Mouse (Mus musculus): ENCODE results near the gene Slc19a2. TPM values are rescaled to one million over a fixed set of nuclear protein-coding genes. Genes with fewer than 3 reads are reported as not detected.

The Slc19a2 gene
- polyA plus RNA-seq, 1 experiment from 2014 or later: 8.0 TPM

DNA sequence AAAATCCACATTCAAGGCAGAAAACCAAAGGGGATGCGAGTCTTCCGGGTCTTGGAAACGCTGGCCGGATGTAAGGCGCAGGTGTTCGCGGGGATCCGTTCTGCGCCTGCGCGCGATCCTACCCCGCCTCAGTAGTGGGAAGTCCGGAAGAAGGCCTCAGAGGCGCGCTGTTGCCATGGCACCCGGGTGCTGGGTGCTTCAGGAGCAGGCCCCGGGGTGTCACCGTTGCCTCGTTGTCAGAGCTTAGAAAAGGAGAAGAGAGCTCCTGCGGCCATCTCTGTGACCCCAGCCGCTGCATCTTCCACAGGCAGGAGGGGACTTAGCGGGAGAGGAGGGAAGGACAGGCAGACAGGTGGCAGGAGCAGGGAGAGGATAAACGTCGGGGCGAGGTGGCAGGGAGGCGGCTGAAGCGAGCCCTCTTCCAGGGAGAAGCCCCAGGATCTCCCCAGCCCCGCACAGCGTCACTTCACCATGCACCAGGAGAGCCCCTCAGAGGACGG is 26.7 kb downstream of the Slc19a2 start, which contains the start of gene Ccdc181:
Ccdc181 (plus strand) TSS at position 131 of the 500 bp plus-strand sequence.
- peak; percentile 100 for ATAC-seq
- WGBS: under 1% methylated on average over 30 of the region's 31 CpGs

DNA sequence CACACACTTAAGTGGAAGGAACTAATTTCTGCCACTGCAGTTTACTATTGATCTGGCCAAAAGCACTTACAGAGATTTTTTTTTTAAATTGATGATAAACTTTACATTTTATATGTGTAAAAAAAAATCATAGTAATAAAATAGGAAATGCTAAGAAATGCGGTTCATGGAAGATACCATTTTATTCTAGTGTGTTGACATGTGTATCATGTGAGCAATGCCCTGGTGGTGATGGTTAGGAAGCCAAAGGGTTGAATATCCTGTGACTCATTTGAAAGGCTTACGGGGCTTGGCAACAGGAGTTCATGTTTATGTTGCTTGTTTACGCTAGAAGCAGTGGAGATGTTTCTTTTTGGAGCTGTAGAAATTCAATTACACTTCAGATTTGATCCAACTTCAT is 27.7 kb downstream of the Slc19a2 start:
- Histone ChIP-seq H3K4me2 (ENCODE audit: low read length) (no peak overlapping the region), H3K36me3 (ENCODE audit: control insufficient read depth, insufficient read depth) (peaks cover 2% of the 10 kb centered on the region; the same call in 1 of the 2 replicates), H3K9me3 (ENCODE audit: control insufficient read depth, low read length) (no peaks in the 10 kb centered on the region), H3K9ac (replicated peaks; ENCODE audit: low read depth, low read length) (no peak overlapping the region), H3K4me1 (replicated peaks; ENCODE audit: control insufficient read depth, insufficient read depth, low read length) (no peaks in the 10 kb centered on the region), H3K27ac (ENCODE audit: low read length) (no peak overlapping the region), H3K4me3 (replicated peaks; ENCODE audit: low read length) (no peak overlapping the region), H3K27me3 (replicated peaks; ENCODE audit: control insufficient read depth, insufficient read depth, low read length) (no peaks in the 10 kb centered on the region)
- WGBS: 86% methylated on average over 3 of the region's 3 CpGs
- no peak for ATAC-seq

More for the DNA sequence above, 26.7 kb downstream of the Slc19a2 start, which contains the start of gene Ccdc181:
- Histone ChIP-seq H3K9me3 (ENCODE audit: control insufficient read depth, low read length) (no peaks in the 10 kb centered on the region), H3K4me2 (ENCODE audit: low read length) (peak within 1 kb of the TSS; percentile 65), H3K4me3 (replicated peaks; ENCODE audit: low read length) (peak within 1 kb of the TSS; percentile 86), H3K36me3 (ENCODE audit: control insufficient read depth, insufficient read depth) (peaks cover under 1% of the 10 kb centered on the region; the same call in 1 of the 2 replicates), H3K27ac (ENCODE audit: low read length) (peak within 1 kb of the TSS; percentile 83), H3K4me1 (replicated peaks; ENCODE audit: control insufficient read depth, insufficient read depth, low read length) (no peaks in the 10 kb centered on the region), H3K9ac (replicated peaks; ENCODE audit: low read depth, low read length) (peak within 1 kb of the TSS; percentile 77), H3K27me3 (replicated peaks; ENCODE audit: control insufficient read depth, insufficient read depth, low read length) (no peaks in the 10 kb centered on the region)

DNA sequence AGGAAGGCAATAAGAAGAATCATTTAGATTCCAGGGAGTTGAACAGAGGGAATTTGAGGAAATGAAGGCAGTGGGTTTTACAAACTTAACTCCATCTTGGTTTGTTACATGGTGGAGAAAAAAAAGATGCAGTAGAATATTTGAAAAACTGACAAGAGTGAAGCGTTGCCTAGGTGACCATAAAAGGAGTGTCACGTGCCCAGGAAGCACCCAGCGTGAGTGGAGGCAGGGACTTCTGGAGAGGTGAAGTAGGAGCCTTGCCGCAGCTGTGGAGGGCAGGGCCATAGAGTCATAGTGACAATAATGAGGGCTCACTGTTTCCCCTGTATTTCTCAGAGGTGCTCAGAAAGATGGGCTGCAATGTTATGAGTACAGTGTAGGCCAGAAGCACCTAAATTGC is 30.5 kb downstream of the Slc19a2 start:
- no peaks in the 10 kb centered on the region for H3K27me3 ChIP-seq (replicated peaks; ENCODE audit: control insufficient read depth, insufficient read depth, low read length)
- peaks cover 2% of the 10 kb centered on the region; the same call in 1 of the 2 replicates for H3K36me3 ChIP-seq (ENCODE audit: control insufficient read depth, insufficient read depth)
- no peak for ATAC-seq
- H3K9me3 ChIP-seq (ENCODE audit: control insufficient read depth, low read length): no peaks in the 10 kb centered on the region
- H3K4me3 ChIP-seq (replicated peaks; ENCODE audit: low read length): no peak overlapping the region
- no peak overlapping the region for H3K27ac ChIP-seq (ENCODE audit: low read length)
- no peak overlapping the region for H3K9ac ChIP-seq (replicated peaks; ENCODE audit: low read depth, low read length)
- no peak overlapping the region for H3K4me2 ChIP-seq (ENCODE audit: low read length)
- no peaks in the 10 kb centered on the region for H3K4me1 ChIP-seq (replicated peaks; ENCODE audit: control insufficient read depth, insufficient read depth, low read length)
- WGBS: 78% methylated on average over 4 of the region's 4 CpGs

DNA sequence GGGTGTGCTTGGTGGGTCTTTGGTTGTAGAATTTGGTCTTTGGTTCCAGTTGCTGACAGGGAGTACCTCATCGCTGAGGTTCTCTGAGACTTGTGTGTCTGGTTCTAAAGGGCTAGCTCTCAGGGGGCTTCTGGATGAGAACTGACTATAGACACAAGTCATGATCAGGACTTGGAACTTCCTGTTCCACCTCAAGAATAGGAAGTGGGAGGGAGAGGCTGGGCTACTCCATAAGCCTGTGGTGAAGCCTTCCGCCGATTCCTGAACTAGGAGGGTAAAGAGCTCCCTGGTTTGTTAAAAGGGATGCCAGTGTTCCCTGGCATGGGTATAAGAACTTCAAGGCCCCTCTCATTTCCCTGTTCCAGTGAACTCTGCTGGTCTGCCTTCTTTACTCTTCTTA is 35.2 kb downstream of the Slc19a2 start:
- no peaks in the 10 kb centered on the region for H3K9me3 ChIP-seq (ENCODE audit: control insufficient read depth, low read length)
- H3K27me3 ChIP-seq (replicated peaks; ENCODE audit: control insufficient read depth, insufficient read depth, low read length): no peaks in the 10 kb centered on the region
- no peaks in the 10 kb centered on the region for H3K4me1 ChIP-seq (replicated peaks; ENCODE audit: control insufficient read depth, insufficient read depth, low read length)
- no peak overlapping the region for H3K27ac ChIP-seq (ENCODE audit: low read length)
- H3K4me2 ChIP-seq (ENCODE audit: low read length): no peak overlapping the region
- WGBS: 96% methylated on average over 3 of the region's 3 CpGs
- H3K9ac ChIP-seq (replicated peaks; ENCODE audit: low read depth, low read length): no peak overlapping the region
- H3K4me3 ChIP-seq (replicated peaks; ENCODE audit: low read length): no peak overlapping the region
- H3K36me3 ChIP-seq (ENCODE audit: control insufficient read depth, insufficient read depth): peaks cover 5% of the 10 kb centered on the region; the same call in 1 of the 2 replicates
- ATAC-seq: no peak

DNA sequence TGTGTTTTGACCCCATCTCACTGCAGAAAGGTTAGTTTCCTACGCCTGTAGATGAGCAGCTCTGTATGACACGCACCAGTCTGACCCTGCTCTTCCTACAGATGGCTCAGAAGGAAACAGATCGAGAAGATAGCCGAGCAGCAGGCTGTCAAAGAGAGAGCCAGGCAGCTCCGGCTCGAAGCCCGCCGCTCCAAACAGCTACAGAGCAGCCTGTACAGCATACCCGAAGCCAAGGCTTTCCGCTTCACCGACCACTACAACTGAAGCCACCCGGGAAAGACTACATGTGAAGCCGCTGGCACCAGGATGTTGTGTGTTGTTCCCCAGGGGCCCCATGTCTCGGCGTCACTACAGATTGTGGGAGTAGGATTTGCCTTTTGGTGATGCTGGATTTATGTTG is 38.6 kb downstream of the Slc19a2 start:
- peak; percentile 75; the same call in 1 of the 2 replicates for ATAC-seq
- Histone ChIP-seq H3K4me2 (ENCODE audit: low read length) (no peak overlapping the region), H3K36me3 (ENCODE audit: control insufficient read depth, insufficient read depth) (peaks cover 18% of the 10 kb centered on the region), H3K9me3 (ENCODE audit: control insufficient read depth, low read length) (no peaks in the 10 kb centered on the region), H3K9ac (replicated peaks; ENCODE audit: low read depth, low read length) (no peak overlapping the region), H3K27me3 (replicated peaks; ENCODE audit: control insufficient read depth, insufficient read depth, low read length) (no peaks in the 10 kb centered on the region), H3K27ac (ENCODE audit: low read length) (no peak overlapping the region), H3K4me3 (replicated peaks; ENCODE audit: low read length) (no peak overlapping the region), H3K4me1 (replicated peaks; ENCODE audit: control insufficient read depth, insufficient read depth, low read length) (no peaks in the 10 kb centered on the region)
- WGBS: 54% methylated on average over 15 of the region's 15 CpGs

DNA sequence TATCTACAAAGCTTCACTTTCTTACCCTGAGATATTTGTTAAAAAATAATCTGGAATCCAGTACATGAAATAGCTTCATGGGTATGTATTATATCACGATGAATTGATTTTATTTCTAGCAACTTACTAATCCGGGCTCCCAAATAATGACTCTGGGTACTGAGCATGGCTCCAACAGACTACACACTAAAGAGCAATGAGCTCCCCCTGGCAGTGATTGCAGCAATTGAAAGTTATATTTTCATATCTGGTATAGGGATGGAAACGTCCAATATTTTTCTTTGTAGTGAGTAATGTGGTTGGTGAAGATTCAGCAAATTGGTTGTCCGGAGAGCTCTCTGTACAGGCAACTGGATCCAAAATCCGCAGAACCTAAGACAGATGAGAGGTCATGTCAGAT is 43.2 kb downstream of the Slc19a2 start:
- no peak for ATAC-seq
- H3K27me3 ChIP-seq (replicated peaks; ENCODE audit: control insufficient read depth, insufficient read depth, low read length): no peaks in the 10 kb centered on the region
- peaks cover 35% of the 10 kb centered on the region for H3K36me3 ChIP-seq (ENCODE audit: control insufficient read depth, insufficient read depth)
- H3K27ac ChIP-seq (ENCODE audit: low read length): no peak overlapping the region
- H3K9me3 ChIP-seq (ENCODE audit: control insufficient read depth, low read length): no peaks in the 10 kb centered on the region
- H3K4me3 ChIP-seq (replicated peaks; ENCODE audit: low read length): no peak overlapping the region
- H3K4me2 ChIP-seq (ENCODE audit: low read length): no peak overlapping the region
- 89% methylated on average over 5 of the region's 5 CpGs for whole genome bisulfite sequencing
- no peaks in the 10 kb centered on the region for H3K4me1 ChIP-seq (replicated peaks; ENCODE audit: control insufficient read depth, insufficient read depth, low read length)
- H3K9ac ChIP-seq (replicated peaks; ENCODE audit: low read depth, low read length): no peak overlapping the region

DNA sequence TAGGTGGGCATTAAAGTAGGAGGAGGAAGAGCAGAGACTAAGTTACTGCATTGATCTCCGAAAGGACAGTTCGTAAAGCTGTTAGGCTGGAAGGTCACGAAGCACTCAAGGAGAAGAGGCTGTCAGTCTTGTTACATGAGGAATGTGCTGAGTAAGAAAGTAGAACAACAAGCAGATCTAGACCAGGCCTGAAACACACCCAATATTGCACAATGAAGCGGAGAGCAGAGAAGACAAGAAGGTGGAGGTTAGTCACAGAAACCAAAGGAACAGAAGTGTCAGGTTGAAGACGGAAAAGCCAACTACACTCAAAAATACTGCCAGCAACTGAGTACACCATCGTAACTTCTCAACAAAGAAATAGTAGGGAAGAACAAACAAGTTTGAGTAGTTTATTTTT is 45.2 kb downstream of the Slc19a2 start:
- H3K27ac ChIP-seq (ENCODE audit: low read length): no peak overlapping the region
- H3K9me3 ChIP-seq (ENCODE audit: control insufficient read depth, low read length): no peaks in the 10 kb centered on the region
- H3K4me2 ChIP-seq (ENCODE audit: low read length): no peak overlapping the region
- no peaks in the 10 kb centered on the region for H3K27me3 ChIP-seq (replicated peaks; ENCODE audit: control insufficient read depth, insufficient read depth, low read length)
- H3K4me3 ChIP-seq (replicated peaks; ENCODE audit: low read length): no peak overlapping the region
- WGBS: 97% methylated on average over 6 of the region's 6 CpGs
- no peak for ATAC-seq
- no peaks in the 10 kb centered on the region for H3K4me1 ChIP-seq (replicated peaks; ENCODE audit: control insufficient read depth, insufficient read depth, low read length)
- no peak overlapping the region for H3K9ac ChIP-seq (replicated peaks; ENCODE audit: low read depth, low read length)
- H3K36me3 ChIP-seq (ENCODE audit: control insufficient read depth, insufficient read depth): peaks cover 46% of the 10 kb centered on the region

DNA sequence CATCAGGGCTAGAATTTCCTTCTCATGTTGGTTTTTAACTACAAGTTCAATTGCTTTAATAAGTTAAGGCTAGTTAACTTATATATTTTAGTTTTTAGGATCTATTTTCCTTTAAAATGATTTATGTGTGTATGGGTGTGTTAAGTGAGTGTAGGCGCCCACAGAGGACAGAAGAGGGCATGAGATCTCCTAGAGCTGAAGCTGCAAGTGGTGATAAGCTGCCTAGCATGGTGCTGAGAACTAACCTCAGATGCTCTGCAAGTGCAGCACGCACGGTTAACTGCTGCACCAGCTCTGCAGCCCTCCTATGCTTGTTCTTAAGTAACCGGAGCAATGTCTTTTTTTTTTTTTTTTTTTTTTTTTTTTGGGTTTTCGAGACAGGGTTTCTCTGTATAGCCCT is 47.6 kb downstream of the Slc19a2 start:
- Histone ChIP-seq H3K4me1 (replicated peaks; ENCODE audit: control insufficient read depth, insufficient read depth, low read length) (no peaks in the 10 kb centered on the region), H3K36me3 (ENCODE audit: control insufficient read depth, insufficient read depth) (peaks cover 43% of the 10 kb centered on the region), H3K9me3 (ENCODE audit: control insufficient read depth, low read length) (no peaks in the 10 kb centered on the region), H3K27me3 (replicated peaks; ENCODE audit: control insufficient read depth, insufficient read depth, low read length) (no peaks in the 10 kb centered on the region), H3K4me2 (ENCODE audit: low read length) (no peak overlapping the region), H3K27ac (ENCODE audit: low read length) (no peak overlapping the region), H3K4me3 (replicated peaks; ENCODE audit: low read length) (no peak overlapping the region), H3K9ac (replicated peaks; ENCODE audit: low read depth, low read length) (no peak overlapping the region)
- 91% methylated on average over 4 of the region's 5 CpGs for WGBS
- no peak for ATAC-seq

DNA sequence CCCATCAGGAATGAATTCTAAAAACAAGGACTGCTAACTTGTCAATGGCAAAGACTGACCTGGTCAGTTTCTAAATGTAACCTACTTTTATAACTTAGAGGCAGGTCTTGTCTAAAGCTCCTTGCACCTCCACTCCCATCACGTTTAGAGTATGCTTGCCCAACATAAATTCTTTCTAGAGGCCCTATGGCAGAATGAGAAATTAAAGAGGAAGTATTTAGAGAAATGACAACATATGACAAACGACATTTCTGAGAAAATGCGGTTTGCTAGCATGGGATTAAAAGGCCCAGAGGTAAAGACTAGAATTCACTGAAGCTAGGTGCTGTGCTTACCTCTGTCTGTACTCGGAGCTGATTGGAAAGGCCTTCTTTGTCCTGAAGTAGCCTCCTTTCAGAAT is 53.1 kb downstream of the Slc19a2 start:
- Histone ChIP-seq H3K9ac (replicated peaks; ENCODE audit: low read depth, low read length) (no peak overlapping the region), H3K27ac (ENCODE audit: low read length) (no peak overlapping the region), H3K27me3 (replicated peaks; ENCODE audit: control insufficient read depth, insufficient read depth, low read length) (no peaks in the 10 kb centered on the region), H3K4me1 (replicated peaks; ENCODE audit: control insufficient read depth, insufficient read depth, low read length) (peaks cover 16% of the 10 kb centered on the region), H3K4me2 (ENCODE audit: low read length) (no peak overlapping the region), H3K9me3 (ENCODE audit: control insufficient read depth, low read length) (no peaks in the 10 kb centered on the region), H3K36me3 (ENCODE audit: control insufficient read depth, insufficient read depth) (peaks cover 24% of the 10 kb centered on the region), H3K4me3 (replicated peaks; ENCODE audit: low read length) (no peak overlapping the region)
- no peak for ATAC-seq
- WGBS: 94% methylated on average over 4 of the region's 4 CpGs

DNA sequence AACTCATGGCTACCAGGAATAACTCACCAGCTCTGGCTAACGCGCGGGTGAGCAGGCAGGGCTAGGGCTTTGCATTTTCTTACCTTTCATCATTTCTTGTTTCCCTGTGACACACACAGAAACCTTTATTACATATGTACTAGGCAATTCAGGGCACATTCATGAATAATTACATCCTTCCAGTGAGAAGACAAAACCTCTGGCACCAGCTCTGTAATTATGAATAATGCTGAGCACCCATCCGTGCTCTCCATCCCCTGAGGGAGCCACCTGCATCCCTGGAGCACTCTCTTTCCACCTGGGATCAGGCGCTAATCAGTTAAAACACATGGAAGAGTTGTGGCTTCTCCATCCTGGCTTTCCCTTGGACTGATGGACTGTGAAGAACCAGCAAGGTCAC is 55.0 kb downstream of the Slc19a2 start, which contains the start of gene Nme7:
Nme7 (plus strand) TSS at position 301 of the 400 bp plus-strand sequence.
- H3K4me3 ChIP-seq (replicated peaks; ENCODE audit: low read length): no peak within 1 kb of the TSS
- H3K4me1 ChIP-seq (replicated peaks; ENCODE audit: control insufficient read depth, insufficient read depth, low read length): peaks cover 24% of the 10 kb centered on the region
- no peak within 1 kb of the TSS for H3K4me2 ChIP-seq (ENCODE audit: low read length)
- no peak for ATAC-seq
- no peak within 1 kb of the TSS for H3K9ac ChIP-seq (replicated peaks; ENCODE audit: low read depth, low read length)
- H3K36me3 ChIP-seq (ENCODE audit: control insufficient read depth, insufficient read depth): peaks cover 13% of the 10 kb centered on the region; the same call in 1 of the 2 replicates
- H3K9me3 ChIP-seq (ENCODE audit: control insufficient read depth, low read length): no peaks in the 10 kb centered on the region
- WGBS: 75% methylated on average over 5 of the region's 5 CpGs
- H3K27ac ChIP-seq (ENCODE audit: low read length): no peak within 1 kb of the TSS
- H3K27me3 ChIP-seq (replicated peaks; ENCODE audit: control insufficient read depth, insufficient read depth, low read length): no peaks in the 10 kb centered on the region
